Mouse (Mus musculus) 3134 (cell line): Measurements from ENCODE around the gene 2010111I01Rik.
"Not testable (repeated sequence)": the region's sequence is repeated elsewhere in the genome, so short reads cannot be mapped to it uniquely, and the experiment has no call there.

Experiments
- DNase-seq: peaks from one replicate; pipeline ENCODE4 v3.0.0-alpha.2; 2011; ENCODE audit warnings: low spot score; ENCODE audit not compliant: insufficient read length; ENCODE audit errors: extremely low read depth

Gene 2010111I01Rik

DNA sequence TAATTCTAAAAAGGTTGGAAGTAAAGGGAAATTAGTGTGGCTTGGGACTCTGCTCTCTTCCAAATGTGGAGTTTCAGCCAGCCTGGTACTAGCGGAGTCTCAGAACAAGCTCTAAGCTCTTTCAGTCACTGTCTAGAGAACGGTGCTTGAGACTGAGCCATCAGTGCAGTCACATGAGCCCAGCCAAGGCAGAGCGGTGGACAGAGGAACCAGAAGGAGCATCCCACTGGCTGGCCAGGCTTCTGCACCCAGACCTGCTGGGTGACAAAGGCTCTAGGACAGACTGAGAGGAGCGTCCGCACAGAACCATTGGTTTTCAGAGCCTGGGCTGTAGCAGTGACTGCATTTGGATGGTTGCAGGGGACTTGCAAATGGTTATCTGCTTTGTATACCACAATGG, 337.7 kb downstream of the 2010111I01Rik start:
- DNase-seq: no peak

DNA sequence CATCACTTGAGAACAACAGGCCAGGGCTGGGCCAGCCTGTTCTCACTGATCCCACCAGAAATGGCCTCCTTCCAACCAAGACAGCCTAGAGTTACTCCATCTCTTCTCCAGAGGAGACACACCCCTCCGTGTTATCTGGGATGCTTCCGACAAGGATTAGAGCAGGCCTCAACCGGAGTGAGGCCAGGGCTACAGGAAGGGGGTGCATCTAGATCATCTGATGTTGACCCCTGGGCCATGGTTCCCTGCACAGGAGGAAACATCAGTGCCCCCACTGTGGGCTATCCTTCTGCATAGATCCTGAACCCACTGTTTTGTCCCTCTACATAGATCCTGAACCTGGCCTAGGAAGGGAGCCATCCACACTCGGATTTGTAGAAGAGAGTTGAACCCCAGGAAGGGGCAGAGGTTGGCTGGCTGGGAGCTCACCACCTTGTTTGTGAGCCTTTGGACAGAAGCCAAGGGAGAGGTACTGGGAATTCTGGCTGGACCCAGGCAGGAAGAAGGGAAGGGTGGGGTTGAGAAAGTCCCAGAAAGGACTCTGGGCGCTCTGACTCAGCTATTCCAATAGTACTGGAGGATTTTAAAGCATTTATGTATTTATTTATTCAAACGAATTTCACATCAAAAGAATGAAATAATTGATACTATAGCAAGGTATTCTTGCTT, 339.6 kb downstream of the 2010111I01Rik start:
- peak; percentile 37 for DNase-seq

GRCm38 (mm10) chr13:63304799-63305159, 340.1 kb downstream of the 2010111I01Rik start:
- peak; percentile 54 for DNase-seq

DNA sequence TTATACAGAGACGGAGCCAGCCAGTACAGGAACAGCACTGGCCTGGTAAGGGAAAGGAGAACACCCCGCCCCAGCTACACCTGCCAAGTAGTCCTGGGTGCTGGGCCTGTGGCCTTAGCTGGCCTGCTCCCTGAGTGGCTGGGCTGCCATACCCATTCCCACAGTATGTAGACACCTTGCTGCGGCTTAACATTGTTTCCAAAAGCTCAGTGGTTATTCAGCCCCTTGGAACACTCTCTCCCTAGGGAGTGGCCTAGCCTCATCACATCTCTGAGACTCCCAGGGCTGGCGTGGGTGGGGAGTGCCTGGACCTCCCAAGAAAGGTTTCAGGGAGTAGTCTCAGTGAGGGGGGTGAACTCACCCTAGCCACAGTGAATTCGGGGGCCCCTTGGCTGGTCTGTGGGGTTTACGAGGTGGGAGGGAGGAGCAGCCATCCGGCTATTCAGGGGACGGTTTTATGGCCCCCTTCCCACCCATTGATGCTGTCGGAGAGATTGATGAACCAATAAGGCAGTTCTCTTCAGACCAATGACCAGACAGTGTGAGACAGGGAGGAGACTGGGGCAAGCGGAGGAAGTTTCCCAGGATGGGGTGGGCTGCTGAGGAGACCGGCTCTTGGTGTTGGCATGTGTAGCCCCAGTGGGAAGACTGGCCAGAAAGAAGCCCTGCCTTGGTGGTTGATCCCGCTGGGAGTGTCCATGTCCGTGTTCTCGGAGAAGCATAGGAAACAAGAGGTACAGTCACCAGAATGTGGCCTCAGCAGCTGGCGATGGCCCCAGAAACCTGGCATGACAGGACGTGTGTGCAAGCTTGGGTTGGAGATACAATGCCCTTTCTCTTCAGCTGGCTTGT, 340.7 kb downstream of the 2010111I01Rik start:
- DNase-seq: peak; percentile 66

DNA sequence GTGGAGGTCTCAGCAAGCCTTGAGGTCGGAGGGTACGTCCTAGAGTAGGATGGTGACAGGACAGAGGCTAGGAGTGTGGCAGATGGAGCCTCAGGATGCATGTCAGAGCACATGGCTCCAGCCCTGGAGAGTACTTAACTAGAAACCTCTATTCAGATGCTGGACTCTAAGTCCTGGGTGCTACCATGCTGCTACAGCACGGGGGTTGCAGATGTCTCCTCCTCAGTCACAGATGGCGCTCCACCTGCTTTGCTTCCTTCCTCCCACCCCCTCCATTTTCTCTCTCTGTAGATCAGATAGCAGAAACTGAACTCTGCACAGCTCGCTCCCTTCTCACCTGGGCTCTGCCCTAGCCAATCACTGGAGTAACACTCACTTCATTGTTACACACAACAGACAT, 342.1 kb downstream of the 2010111I01Rik start:
- no peak for DNase-seq

GRCm38 (mm10) chr13:63309563-63309962, 344.9 kb downstream of the 2010111I01Rik start:
- DNase-seq: no peak

GRCm38 (mm10) chr13:63311156-63311555, 346.5 kb downstream of the 2010111I01Rik start:
- DNase-seq: no peak

DNA sequence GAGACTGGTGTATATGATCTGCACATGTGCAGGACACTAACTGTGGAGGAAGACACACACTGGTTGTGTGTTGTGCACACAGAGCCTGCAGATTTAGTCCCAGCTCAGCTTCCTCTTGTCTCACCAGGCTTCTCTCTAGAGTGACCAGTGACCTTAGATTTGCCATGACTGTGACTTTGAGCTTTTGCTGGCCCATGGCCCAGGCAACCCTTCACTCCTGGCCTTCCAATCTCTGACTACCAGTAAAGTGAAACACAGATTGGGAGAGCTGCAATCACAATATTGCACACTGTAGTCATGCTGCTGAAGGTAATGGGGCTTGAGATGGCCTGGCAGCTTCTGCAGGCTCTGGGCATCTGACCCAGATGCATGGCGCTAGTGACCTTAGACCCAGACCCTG, 348.6 kb downstream of the 2010111I01Rik start:
- DNase-seq: no peak

GRCm38 (mm10) chr13:63313748-63314607, 349.3 kb downstream of the 2010111I01Rik start:
- DNase-seq: no peak

DNA sequence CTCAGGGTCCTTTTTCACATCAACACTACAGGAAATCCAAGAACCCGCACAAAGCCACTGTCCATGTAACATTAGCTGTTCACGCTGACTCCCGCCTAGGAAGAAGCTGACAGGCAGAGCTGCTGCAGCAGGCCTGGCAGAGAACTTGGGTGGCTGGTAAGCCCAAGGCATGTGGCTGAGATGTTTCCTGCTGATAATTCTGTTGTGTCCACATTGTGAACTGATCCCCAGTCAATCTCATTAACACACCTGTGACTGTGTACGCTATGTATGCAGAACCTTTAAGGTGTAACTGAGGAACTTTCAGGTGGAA, 349.9 kb downstream of the 2010111I01Rik start:
- no peak for DNase-seq

DNA sequence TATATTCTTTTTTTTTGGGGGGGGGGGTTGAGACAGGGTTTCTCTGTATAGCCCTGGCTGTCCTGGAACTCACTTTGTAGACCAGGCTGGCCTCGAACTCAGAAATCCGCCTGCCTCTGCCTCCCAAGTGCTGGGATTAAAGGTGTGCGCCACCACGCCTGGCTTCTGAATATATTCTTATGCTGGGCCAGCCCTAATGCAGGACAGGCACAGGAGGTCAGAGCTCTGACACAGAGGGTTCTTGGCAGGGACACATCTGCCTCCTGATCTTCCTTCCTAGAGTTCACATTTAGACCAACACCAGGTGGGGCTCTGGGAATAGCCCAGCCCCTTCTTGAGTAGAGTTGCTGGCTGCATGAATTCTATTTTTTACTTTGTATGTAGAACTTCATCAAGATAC, 350.4 kb downstream of the 2010111I01Rik start:
- DNase-seq: not testable (repeated sequence)

- no peak for DNase-seq
Measured at GRCm38 (mm10) chr13:63315777-63316176, 351.1 kb downstream of the 2010111I01Rik start.

- no peak for DNase-seq
Measured at GRCm38 (mm10) chr13:63316407-63316806, 351.7 kb downstream of the 2010111I01Rik start.

GRCm38 (mm10) chr13:63317681-63318104, 353.0 kb downstream of the 2010111I01Rik start:
- no peak for DNase-seq

GRCm38 (mm10) chr13:63319814-63320213, 355.1 kb downstream of the 2010111I01Rik start:
- DNase-seq: no peak

GRCm38 (mm10) chr13:63321689-63322088, 357.0 kb downstream of the 2010111I01Rik start:
- no peak for DNase-seq

- DNase-seq: no peak
Measured at GRCm38 (mm10) chr13:63322756-63323155, 358.1 kb downstream of the 2010111I01Rik start.

DNA sequence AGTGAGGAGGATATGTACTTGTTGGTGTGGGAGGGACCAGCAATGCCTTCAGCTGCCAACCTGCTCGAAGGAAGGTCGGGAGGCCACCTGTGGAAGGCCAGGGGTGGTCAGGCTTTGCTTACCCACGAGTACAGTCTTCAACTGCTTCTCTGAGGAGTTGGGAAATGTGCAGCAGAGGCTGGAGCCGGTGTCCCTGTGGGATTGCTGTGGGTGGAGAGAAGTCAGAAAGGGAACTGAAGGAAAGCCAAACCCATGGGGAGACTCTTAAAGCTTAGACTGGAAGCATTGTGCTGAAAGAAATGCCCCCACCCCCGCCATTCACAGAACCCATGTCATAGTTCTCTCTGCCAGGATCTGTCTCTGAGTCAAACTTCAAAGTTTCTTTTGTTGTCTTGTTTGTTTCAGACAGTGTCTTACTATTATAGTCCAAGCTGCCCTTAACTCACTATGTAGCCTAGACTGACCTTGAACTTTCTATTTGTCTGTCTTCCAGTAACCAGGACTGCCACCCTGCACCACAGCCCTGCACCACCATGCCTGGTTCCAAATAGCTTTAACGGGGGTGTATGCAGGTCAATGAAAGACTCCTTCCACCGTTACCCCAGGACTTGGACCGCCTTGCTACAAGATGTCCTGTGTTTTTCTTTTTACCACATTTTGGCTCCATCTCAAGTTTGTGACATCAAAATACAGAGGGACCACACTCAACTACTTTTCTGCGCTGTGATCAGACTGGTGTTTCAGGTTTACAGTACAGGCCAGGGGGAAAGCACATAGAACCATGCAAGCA, 358.8 kb downstream of the 2010111I01Rik start:
- DNase-seq: no peak

GRCm38 (mm10) chr13:63324311-63324710, 359.6 kb downstream of the 2010111I01Rik start:
- DNase-seq: no peak
